Mouse (Mus musculus) left cerebral cortex, postnatal 14 days (tissue): Measurements from ENCODE around the gene Alkbh5. TPM values are rescaled to one million over a fixed set of nuclear protein-coding genes. Genes with fewer than 3 reads are reported as not detected.
A peak's percentile ranks its signal among the peaks of the same experiment; 100 is the strongest.

ENCODE experiments used
- DNase-seq, 2 experiments: peaks; one replicate each; pipeline ENCODE4 v3.0.0; 2021 to 2022; ENCODE audit warnings: low spot score in 2 of 2, mixed read lengths in 1 of 2
- intact Hi-C: fragments of 180-260 bp; cut with DNase I; formaldehyde crosslinking; loops from one replicate; pipeline ENCODE4 v1.15.1; 2025
- long read RNA-seq, 2 experiments: library from polyadenylated mRNA; stranded (forward); transcript quantifications; one replicate each; pipeline ENCODE4 v2.0.0; 2021
- total RNA-seq, 2 experiments: library from RNA; stranded (reverse); gene quantifications; 2 replicates each; pipeline ENCODE4 v1.2.3; 2021

The Alkbh5 gene
- 10 to 100 TPM; 43.5 to 44.8 TPM for total RNA-seq
- long read RNA-seq, experiment 1, full-length matches to known transcripts: 44 of 51 reads
- long read RNA-seq, experiment 1, partial matches to known transcripts: 1 of 51 reads
- long read RNA-seq, experiment 1, other reads (novel, unspliced or antisense): 6 of 51 reads
- long read RNA-seq, experiment 2, full-length matches to known transcripts: 51 of 54 reads
- long read RNA-seq, experiment 2, partial matches to known transcripts: 0 of 54 reads
- long read RNA-seq, experiment 2, other reads (novel, unspliced or antisense): 3 of 54 reads

DNA sequence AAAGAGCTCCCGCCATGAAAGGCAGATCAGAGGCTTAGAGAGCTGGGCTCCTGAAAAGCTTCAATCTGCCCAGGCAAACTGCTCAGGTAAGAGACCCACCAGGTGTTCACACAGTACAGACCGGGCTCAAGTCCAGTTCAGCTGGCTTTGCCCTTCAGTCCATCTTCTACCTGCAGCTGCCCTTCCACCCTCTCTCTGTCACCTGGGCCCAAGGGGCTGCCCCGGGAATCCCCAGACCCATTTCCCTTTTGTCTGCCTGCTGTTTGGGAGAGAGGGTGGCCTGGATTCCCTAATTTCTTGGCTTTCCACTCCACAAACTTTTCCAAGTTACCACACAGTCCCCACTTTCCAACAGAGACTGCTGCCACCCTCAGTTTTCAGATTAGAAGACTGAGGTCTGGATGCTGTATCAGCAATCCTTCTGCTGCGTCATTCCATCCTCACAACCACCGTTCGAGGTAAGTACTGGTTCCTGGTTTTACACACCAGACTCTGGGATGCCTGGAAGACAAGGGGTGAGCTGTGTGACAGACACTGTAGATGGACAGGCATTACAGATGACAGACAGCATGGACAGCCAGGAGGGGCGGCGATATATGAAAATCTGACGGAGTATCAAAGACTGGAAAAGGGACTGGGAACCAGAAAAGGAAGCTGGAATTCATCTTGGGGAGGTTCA is at the start of gene Alkbh5:
Gene Alkbh5, plus strand, starts transcription at position 202 of the 679 bp plus-strand sequence.
- intact Hi-C loops: loop anchor here (5.0 kb wide), 1 partner anchor 79 kb away; no protein-coding TSS in a partner anchor
- DNase-seq: peak; percentile 25 to 36

DNA sequence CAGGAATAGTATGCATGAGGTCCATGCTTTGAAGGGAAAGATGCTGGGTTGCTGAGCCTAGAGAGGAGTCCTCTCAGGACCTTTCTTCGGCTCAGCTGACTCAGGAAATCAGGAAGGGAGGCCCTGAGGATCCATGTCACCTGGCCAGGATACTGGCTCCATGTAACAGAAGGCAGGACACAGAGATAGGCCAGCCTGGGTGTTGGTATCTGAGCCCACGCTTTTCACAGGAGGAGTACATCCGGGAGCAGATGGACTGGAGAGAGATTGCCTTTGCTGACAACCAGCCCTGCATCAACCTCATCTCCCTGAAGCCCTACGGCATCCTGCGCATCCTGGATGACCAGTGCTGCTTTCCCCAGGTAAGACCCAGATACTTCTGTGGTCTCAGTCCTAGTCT is 43.5 kb upstream of the Alkbh5 start:
- intact Hi-C loops: no loop called here
- no peak for DNase-seq

DNA sequence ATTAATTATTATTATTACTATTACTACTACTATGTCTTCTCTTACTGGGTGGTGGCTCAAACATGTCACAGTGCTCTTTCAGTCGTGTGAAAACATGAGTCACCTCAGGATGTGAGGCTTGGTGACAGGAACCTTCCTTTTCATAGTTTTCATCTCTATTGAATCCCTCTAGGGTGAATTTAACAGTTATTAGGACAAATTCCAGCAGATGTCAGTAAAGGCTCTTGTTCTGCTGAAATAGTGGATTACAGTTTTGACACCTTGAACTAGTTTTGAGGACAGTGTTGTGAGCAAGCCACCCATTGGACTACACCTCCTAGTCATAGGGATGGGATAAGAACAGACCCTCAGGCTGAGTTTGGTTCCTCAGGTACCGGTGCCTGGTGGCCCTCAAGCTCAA is 40.5 kb upstream of the Alkbh5 start:
- no peak for DNase-seq

DNA sequence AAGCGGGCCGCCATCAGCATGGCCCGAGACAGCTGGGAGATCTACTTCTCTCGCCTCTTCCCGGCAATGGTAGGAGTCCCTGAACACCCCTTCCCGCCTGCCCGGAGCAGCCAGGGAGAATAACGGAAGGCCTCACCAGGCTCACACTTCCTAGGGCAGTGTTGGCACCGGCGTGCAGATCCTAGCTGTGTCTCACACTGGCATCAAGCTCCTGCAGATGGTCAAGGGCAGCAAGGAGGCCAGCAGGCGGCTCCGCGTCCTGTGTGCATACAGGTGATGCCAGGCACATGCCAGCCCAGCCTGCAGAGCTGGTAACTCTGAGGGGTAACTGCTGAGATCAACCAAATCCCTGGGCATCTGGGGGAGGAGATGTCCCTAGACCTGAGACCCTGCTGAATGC is 28.9 kb upstream of the Alkbh5 start:
- intact Hi-C loops: no loop called here
- no peak for DNase-seq

More for the DNA sequence above, 40.5 kb upstream of the Alkbh5 start:
- intact Hi-C loops: no loop called here

DNA sequence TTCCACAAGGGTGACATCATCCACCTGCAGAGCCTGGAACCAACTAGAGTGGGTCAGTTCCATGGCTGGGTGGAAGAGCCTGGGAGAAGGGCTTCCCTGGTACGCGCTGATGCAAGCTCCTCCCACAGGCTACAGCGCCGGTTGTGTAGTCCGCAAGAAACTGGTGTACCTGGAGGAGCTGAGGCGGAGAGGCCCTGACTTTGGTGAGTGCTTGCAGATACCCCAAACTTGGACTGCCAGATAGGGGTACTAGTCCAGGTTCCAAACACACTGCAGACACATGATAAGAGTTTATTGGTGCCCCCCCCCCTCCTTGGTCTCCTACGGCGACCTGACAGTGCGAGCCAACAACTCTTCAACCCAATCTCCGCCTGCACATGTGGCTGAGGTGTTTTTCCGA is 27.2 kb upstream of the Alkbh5 start:
- DNase-seq: no peak
- intact Hi-C loops: no loop called here

DNA sequence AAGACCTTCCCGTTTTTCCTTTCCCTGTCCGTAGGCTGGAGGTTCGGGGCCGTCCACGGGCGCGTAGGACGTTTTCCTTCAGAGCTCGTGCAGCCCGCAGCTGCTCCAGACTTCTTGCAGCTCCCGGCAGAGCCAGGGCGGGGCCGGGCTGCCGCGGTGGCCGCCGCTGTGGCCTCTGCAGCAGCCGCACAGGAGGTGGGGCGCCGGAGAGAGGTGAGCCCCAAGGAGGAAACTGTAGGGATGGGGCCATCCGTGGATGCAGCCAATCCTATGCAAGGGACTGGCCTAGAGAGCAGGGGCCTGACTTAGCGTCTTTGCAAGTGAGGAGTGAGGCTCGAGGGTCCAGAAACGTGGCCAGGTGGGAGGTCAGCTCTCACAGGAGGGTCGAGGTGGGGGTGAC is 26.7 kb upstream of the Alkbh5 start:
- intact Hi-C loops: no loop called here
- DNase-seq: no peak

DNA sequence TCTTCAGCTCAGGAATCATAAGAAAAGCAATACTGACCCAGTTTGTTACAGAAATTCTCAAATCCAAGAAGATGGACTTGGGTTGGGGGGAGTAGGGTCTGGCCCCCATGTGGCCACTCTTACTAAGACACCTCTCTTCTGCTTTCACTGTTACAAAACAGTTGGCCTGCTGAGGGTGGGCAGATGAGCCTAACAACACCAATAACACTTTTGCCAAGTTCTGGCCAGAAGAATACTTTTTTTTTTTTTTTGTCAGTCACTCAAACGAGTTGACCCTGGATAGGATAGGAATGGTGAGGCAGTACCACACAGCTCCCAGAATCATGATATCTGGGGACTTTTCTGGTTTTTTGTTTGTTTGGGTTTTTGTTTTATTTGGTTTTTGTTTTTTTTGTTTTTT is 24.3 kb upstream of the Alkbh5 start:
- intact Hi-C loops: no loop called here
- no peak for DNase-seq

DNA sequence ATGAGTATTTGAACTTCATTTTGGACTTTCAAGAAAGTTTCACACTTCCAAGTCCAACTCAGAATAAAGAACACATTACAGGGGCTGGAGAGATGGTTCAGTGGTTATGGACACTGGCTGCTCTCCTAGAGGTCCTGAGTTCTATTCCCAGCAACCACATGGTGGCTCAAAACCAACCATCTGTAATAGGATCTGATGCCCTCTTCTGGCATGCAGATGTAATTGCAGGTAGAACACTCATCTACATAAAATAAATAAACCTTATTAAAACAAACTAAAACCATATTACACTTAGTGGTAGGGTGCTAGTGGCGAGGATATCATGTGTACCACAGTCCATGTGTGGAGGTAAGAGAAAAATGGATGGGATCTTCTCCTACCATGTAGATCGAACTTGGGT is 23.7 kb upstream of the Alkbh5 start:
- intact Hi-C loops: no loop called here
- no peak for DNase-seq

DNA sequence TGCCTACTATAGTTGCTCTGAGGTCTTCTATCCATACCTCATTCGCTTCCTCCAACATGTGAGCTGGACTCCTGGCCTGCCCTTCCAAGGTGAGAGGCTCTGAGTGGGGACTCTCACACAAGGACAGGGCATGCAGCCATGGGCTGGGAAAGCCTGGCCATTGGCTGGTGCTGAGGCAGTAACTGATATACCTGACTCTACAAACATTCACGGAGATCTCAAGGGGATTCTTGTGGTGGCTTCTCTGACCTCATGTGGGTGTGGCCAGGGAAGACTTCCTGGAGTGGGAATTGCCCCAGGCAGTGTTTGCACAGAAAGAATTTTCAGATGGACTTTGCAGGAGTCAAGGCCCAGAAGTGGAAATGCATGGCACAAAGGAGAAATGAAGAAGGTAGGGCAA is 21.2 kb upstream of the Alkbh5 start:
- DNase-seq: no peak
- intact Hi-C loops: no loop called here

DNA sequence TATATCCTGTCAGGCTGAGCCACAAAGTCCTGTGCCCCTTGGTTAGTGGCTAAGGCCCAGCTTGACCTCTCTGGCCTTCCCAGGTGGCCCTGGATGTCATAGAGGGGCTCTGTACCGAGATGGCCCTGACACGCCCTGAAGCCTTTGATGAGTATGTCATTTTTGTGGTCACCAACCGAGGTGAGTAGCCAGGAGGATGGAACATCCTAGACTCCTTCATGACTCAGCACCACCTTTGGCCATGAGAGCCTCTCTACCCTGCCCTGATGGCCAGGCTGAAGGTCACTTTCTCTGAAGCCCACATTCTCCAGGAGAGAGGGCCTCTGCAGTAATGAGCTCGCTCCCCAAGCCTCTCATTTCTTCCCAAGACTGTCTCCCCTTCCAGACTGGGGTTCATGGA is 17.9 kb upstream of the Alkbh5 start:
- intact Hi-C loops: no loop called here
- DNase-seq: no peak

DNA sequence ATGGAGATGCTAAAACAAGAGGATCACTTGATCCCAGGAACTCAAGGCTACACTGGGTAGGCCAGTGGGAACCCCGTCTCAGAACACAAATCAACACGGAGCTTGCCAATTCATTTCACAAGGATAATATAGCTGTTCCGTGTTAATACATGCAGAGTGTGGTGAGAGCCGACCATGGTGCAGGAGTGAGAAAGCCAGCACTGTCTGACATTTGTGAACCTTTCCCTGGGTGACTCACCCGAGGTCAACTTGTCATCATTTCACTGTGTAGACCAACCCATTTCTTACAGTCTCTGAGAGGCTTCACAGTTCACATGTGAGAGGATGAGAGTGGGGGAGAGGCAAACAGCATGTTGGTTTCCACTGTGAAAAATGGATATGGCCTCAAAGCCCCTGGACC is 14.2 kb upstream of the Alkbh5 start:
- no peak for DNase-seq
- intact Hi-C loops: no loop called here

DNA sequence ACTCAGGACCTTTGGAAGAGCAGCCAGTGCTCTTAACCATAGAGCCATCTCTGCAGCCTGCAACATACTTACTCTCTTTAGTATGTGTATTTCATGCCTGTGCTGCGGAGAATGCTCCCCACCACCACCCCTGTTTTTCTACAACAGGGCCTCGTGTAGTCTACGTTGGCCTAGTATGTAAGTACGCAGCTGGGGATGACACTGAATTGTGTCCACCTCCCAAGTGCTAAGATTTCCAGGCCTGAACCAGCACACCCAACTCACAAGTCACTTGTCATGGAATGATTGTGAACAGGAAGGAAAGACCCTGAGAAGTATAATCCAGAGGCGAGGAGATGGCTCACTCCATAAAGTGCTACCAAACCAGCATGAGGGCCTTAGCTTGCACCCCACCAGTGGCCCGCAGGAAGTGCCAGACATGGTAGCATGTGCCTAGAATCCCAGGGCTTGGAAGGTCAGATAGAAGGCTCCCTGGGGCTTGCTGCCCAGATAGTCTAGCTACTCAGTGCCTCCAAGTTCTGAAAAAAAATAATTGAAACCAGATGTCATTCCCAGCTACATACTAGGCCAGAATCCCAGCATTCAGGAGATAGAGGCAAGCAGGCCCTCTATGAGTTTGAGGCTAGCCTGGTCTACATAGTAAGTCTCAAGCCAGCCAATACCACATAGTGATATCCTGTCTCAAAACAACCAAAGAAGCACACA is 13.4 kb upstream of the Alkbh5 start:
- DNase-seq: no peak
- intact Hi-C loops: no loop called here

DNA sequence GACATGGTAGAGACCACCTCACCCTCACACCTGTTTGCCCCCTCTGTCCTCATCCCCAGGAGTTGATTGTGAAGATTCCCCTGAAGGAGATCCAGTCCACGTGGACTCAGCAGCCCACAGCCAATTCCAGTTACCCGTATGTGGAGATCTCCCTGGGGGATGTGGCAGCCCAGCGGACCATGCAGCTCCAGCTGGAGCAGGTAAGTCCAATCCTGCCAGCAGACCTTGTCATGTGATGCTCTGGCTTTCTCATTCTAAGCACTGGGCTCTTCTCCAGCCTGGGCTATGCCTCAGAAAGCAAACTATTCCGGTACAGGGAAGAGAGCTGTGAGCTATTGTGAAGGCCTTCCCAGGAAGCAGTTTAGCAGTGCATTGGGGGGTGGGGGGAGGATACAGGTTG is 9.7 kb upstream of the Alkbh5 start:
- intact Hi-C loops: no loop called here
- peak in 1 of 2 experiments; percentile 13 for DNase-seq

DNA sequence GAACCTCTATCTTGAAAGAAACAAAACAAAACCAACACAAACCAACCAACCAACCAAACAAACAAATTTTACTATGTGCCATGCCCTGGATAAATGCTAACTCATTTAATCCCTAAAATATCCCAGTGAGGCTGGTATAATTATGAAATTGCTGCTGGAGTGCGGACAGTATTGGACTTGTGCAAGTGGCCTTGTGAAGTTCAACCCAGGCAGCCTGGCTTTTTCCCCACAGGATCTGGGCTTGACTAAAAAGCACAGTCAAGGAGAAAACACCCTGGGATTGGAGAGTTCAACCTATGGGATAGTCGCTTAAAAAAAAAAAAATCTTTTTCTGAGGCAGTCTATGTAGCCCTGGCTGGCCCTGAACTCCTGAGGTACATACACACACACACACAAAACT is 505 bp upstream of the Alkbh5 start:
- intact Hi-C loops: loop anchor here (5.0 kb wide), 1 partner anchor 78 kb away; no protein-coding TSS in a partner anchor
- no peak for DNase-seq

DNA sequence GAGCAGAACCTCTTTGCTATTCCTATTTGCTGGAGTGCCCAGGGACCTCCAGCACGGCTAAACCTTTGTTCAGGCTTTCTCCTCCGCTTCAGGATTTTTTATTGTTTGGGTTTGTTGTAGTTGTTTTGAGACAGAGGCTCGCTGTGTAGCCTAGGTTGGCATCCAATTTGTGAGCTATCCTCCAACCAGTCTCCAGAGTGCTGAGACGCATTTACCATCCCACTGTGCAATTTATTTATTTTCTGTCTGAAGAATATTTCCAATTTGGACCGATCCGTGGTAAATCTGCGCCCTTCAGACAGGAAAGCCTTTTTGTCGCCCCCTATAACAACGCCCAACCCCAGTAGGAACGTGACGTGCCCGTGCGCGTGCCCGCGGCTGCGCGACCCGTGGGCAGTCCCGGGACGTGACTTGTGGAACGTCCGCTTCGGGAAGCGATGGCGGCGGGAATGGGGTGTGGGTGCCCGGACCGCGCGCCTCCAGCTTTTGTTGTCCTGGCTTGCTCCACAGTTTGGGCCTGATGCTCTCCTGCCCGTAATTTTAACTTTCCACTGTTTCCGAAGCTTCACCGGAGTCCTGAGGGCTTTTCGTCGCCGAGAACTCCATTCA is 782 bp downstream of the Alkbh5 start:
- DNase-seq: peak; percentile 87 to 91
- intact Hi-C loops: loop anchor here (5.0 kb wide), 1 partner anchor 80 kb away; no protein-coding TSS in a partner anchor

DNA sequence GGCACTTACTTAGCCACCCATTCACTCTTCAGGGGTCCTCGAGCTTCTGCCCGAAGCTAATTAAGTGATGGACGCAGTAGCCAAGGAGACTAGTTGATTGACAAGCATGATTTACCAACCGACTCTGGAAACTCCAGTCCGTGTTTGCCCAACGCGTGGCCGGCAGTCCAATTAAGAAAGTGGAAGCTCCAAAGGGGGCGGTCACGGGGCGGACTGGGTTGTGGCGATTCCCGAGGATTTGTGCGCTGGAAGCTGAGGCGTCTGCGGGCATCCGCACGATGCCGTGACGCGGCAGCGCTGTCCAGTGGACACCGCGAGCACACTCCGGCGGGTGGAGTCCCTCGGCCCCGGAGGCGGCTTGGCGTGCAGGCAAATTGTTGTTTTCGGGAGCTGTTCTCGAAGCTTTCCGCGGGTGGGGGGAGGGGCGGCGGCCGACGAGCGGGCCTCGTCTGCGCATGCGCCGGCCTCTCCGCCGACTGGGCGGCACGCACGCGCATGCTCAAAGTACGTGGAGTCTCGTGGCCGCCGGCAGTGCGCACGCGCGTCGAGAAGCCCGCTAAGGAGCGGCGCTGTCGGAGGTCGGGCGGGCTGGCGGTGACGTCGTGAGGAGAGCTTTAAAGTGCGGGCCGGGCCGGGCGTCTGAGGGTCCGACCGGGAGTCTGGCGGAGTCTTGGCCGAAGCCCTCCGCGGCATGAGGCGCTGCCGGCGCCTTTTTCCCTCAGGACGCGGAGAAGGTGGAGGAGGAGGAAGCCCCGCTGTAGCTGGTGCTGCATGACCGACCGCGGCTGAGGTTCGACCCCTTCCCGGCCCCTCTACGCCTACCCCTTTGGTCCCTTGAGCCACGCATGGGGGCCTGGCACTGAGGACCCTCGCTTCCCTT is 1.5 kb downstream of the Alkbh5 start:
- DNase-seq: peak; percentile 97 to 99
- intact Hi-C loops: loop anchor here (5.0 kb wide), 1 partner anchor 80 kb away; no protein-coding TSS in a partner anchor

DNA sequence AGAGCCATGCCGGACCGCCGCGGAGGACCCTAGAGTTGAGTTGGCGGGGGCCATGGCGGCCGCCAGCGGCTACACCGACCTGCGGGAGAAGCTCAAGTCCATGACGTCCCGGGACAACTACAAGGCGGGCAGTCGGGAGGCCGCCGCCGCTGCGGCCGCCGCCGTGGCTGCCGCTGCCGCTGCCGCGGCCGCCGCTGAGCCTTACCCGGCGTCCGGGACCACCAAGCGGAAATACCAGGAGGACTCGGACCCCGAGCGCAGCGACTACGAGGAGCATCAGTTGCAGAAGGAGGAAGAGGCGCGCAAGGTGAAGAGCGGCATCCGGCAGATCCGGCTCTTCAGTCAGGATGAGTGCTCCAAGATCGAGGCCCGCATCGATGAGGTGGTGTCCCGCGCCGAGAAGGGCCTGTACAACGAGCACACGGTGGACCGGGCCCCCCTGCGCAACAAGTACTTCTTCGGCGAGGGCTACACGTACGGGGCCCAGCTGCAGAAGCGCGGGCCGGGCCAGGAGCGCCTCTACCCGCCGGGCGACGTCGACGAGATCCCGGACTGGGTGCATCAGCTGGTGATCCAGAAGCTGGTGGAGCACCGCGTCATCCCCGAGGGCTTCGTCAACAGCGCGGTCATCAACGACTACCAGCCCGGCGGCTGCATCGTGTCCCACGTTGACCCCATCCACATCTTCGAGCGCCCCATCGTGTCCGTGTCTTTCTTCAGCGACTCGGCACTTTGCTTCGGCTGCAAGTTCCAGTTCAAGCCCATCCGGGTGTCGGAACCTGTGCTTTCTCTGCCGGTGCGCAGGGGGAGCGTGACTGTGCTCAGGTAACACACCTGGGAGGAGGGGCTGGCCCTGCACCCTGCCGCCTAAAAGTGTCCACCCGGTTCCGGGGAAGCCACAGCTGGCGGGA is 2.4 kb downstream of the Alkbh5 start:
- DNase-seq: peak; percentile 26 to 53
- intact Hi-C loops: loop anchor here (5.0 kb wide), 1 partner anchor 81 kb away; no protein-coding TSS in a partner anchor

DNA sequence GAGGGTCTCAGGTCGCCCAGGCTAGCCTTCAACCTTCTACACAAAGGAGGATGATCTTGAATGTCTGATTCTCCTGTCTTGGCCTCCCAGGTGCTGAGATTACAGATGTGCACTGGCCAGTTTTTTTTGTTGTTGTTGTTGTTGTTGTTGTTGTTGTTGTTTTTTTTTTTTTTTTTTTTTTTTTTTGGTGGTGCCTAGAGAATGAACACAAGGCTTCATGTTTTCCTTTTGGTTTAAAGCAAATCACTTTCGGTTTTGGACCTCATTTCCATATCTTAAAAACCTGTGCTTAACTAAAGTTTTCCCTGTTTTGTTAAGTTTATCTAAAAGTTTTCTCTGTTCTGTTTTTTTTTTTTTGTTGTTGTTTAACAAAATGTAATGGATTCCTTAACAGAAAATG is 3.4 kb downstream of the Alkbh5 start:
- intact Hi-C loops: loop anchor here (5.0 kb wide), 1 partner anchor 82 kb away; no protein-coding TSS in a partner anchor
- no peak for DNase-seq
